Mouse (Mus musculus) C2C12 (cell line): Measurements from ENCODE around the gene Rnf31.

ENCODE experiments used
- CEBPB ChIP-seq: IDR thresholded peaks from one replicate; pipeline ENCODE4 v1.6.1; 2011; ENCODE audit warnings: low read depth, mild to moderate bottlenecking, control low read depth, moderate library complexity
- CTCF ChIP-seq: IDR thresholded peaks from one replicate; pipeline ENCODE4 v1.5.1; 2011; ENCODE audit not compliant: control insufficient read depth, insufficient read depth, insufficient read length
- FOSL1 ChIP-seq: IDR thresholded peaks from one replicate; pipeline ENCODE4 v1.8.0; 2011; ENCODE audit warnings: mild to moderate bottlenecking, low read length; ENCODE audit not compliant: poor library complexity, insufficient read depth, severe bottlenecking
- MAX ChIP-seq: IDR thresholded peaks from one replicate; pipeline ENCODE4 v1.6.1; 2011; ENCODE audit warnings: mild to moderate bottlenecking, control low read depth
- MYOD1 ChIP-seq: IDR thresholded peaks from one replicate; pipeline ENCODE4 v1.6.1; 2011; ENCODE audit warnings: low read depth; ENCODE audit not compliant: control insufficient read depth, insufficient read length
- MYOG ChIP-seq: IDR thresholded peaks from one replicate; pipeline ENCODE4 v1.6.1; 2011; ENCODE audit not compliant: control insufficient read depth, insufficient read length; ENCODE audit errors: extremely low read depth
- USF1 ChIP-seq: IDR thresholded peaks from one replicate; pipeline ENCODE4 v1.6.1; 2011; ENCODE audit warnings: low read depth, mild to moderate bottlenecking, control low read depth, moderate library complexity

DNA sequence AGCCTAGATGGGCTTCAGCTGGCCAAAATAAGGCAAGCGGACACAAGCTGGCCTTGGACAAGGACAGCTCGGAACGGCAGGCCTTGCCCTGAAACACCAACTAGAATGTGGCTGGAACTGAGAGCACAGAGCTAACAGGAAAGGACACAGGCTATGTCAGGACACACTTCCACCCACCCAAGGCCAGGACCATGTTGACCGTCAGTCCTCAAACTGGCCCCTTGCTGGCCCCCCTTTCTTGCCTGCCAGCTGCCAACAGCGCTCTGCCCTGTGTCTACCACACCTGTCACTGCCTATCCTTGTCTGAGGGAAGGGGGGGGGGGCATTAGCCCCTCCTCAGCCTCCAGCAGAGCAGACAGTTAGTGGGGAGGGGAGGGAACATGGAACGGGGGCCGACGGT is 16.2 kb upstream of the Rnf31 start, which contains the start of gene Fitm1:
- TF ChIP-seq CTCF (no peak), MYOD1 (no peak), MYOG (no peak), USF1 (no peak), CEBPB (no peak), MAX (no peak), FOSL1 (no peak)
